ENCODE assay signal across 8 mouse cellular contexts in genomic region chr8:4403960-4404879, GRCm38 (mm10).
DNase-seq lines count a peak whose midpoint lies in the region; ATAC-seq and TF ChIP-seq lines count a peak whose summit lies in the region.

No protein-coding gene starts in this region.

- peak overlapping the region; percentile 50 for H3K4me2 ChIP-seq in midbrain, embryonic 12.5 days (replicated peaks)

- H3K27ac ChIP-seq in heart, embryonic 10.5 days, result peak overlapping the region; percentile 88
- no peak overlapping the region for H3K27ac ChIP-seq in midbrain, embryonic 12.5 days (replicated peaks)

- peak overlapping the region; percentile 49 for H3K4me3 ChIP-seq in E14TG2a.4 (replicated peaks; ENCODE audit: low read length)
- peak overlapping the region; percentile 59 for H3K4me3 ChIP-seq in heart, embryonic 10.5 days
- H3K4me3 ChIP-seq in midbrain, embryonic 12.5 days, result peak overlapping the region; percentile 31

- peak overlapping the region; percentile 41 for H3K9ac ChIP-seq in midbrain, embryonic 12.5 days (replicated peaks)

- no peaks in the 10 kb centered on the region for H3K27me3 ChIP-seq in E14TG2a.4 (ENCODE audit: insufficient read depth, low read length)
- no peaks in the 10 kb centered on the region for H3K27me3 ChIP-seq in heart, embryonic 10.5 days (ENCODE audit: insufficient read depth, poor library complexity, severe bottlenecking)
- H3K27me3 ChIP-seq in midbrain, embryonic 12.5 days, result 0 out of 2 replicates have a peak, but pooled peaks cover 5% of the 10 kb centered on the region

- WGBS in heart, embryonic 10.5 days, result 37% methylated on average over 19 of the region's 19 CpGs
- 60% methylated on average over 19 of the region's 19 CpGs for WGBS in midbrain, embryonic 12.5 days

- intact Hi-C loops in gastrocnemius, postnatal 36 days (cut with DNase I), result no loop called here

- ATAC-seq in midbrain, embryonic 12.5 days (ENCODE audit: low FRiP score, low read depth), result 0 out of 2 replicates have a peak, but pooled peaks have one; percentile 11

- peak; percentile 37 to 40 for DNase-seq in adrenal gland, postnatal 36 days
- peak; percentile 82 for DNase-seq in heart, embryonic 10.5 days (ENCODE audit: low spot score)
- DNase-seq in kidney, postnatal 14 days, result peak; percentile 17
- DNase-seq in gastrocnemius, postnatal 36 days, result no peak
- DNase-seq in c-Kit-positive CD71-positive TER-119-positive erythroid progenitor cells, embryonic 14.5 days (ENCODE audit: low spot score), result no peak
- no peak for DNase-seq in layer of hippocampus, adult 9-11 months

- peaks cover 8% of the 10 kb centered on the region; the same call in 1 of the 2 replicates for H3K4me1 ChIP-seq in E14TG2a.4 (replicated peaks; ENCODE audit: low read depth, low read length)
- H3K4me1 ChIP-seq in heart, embryonic 10.5 days, result peaks cover 6% of the 10 kb centered on the region; the same call in 1 of the 2 replicates
- H3K4me1 ChIP-seq in midbrain, embryonic 12.5 days, result 0 out of 2 replicates have a peak, but pooled peaks cover 4% of the 10 kb centered on the region

- H3K36me3 ChIP-seq in E14TG2a.4 (ENCODE audit: insufficient read depth, low read length), result no peaks in the 10 kb centered on the region
- no peaks in the 10 kb centered on the region for H3K36me3 ChIP-seq in heart, embryonic 10.5 days
- H3K36me3 ChIP-seq in midbrain, embryonic 12.5 days, result no peaks in the 10 kb centered on the region

- H3K9me3 ChIP-seq in E14TG2a.4 (ENCODE audit: low read length), result peaks cover 53% of the 10 kb centered on the region
- peaks cover 3% of the 10 kb centered on the region; the same call in 1 of the 2 replicates for H3K9me3 ChIP-seq in heart, embryonic 10.5 days
- no peaks in the 10 kb centered on the region for H3K9me3 ChIP-seq in midbrain, embryonic 12.5 days

- no peak for TF ChIP-seq CTCF in E14TG2a.4 (conservative IDR thresholded peaks at IDR 0.05; ENCODE audit: low read length)

Comparison
In these comparisons a context has a peak if more than half of its experiments do, and no peak if none do; other contexts are left out.
1. DNase-seq: peak in adrenal gland, postnatal 36 days (2 of 2), heart, embryonic 10.5 days (single experiment) and kidney, postnatal 14 days (single experiment); none in gastrocnemius, postnatal 36 days (0 of 2), c-Kit-positive CD71-positive TER-119-positive erythroid progenitor cells, embryonic 14.5 days (single experiment) and layer of hippocampus, adult 9-11 months (single experiment).
2. Peak in every context shown above with its lines, with median percentiles within 50 percentile points of each other: H3K4me3 ChIP-seq.